Mouse (Mus musculus): ENCODE data around the gene Atp2c2.
A peak's percentile ranks its signal among the peaks of the same experiment; 100 is the strongest.

Atp2c2 gene

GRCm38 (mm10) chr8:119744604-119745003 is 44.8 kb downstream of the Atp2c2 start:
- DNase-seq: no peak

- no peak for DNase-seq
These were observed 55.7 kb downstream of the Atp2c2 start for GRCm38 (mm10) chr8:119755238-119756146.

- no peak for DNase-seq
These were observed 56.3 kb downstream of the Atp2c2 start for GRCm38 (mm10) chr8:119756147-119756461.

DNA sequence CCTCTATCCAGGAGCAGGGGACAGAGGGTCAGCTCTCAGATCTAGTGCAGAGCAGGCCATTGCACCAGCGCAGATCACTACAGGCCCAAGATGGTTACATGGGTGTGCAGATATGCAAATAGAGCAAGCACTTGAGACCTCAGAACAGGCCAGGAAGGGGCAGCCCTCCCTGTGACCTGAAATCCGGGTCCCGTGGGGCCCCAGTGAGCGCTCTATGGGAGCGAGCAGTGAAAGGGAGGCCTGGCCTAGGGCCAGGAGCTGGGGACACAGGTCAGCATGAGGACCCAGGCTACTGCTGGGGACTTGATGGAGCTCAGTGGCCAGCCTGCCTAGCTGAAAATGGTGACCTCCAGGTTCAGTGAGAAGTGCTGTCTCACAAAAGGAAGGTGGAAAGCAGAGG is 56.7 kb downstream of the Atp2c2 start:
- no peak for DNase-seq

GRCm38 (mm10) chr8:119761692-119762091 is 61.9 kb downstream of the Atp2c2 start:
- no peak for DNase-seq

- DNase-seq: no peak
These were observed 62.7 kb downstream of the Atp2c2 start for GRCm38 (mm10) chr8:119762226-119763220.

GRCm38 (mm10) chr8:119765311-119765710 is 65.5 kb downstream of the Atp2c2 start:
- no peak for DNase-seq

DNA sequence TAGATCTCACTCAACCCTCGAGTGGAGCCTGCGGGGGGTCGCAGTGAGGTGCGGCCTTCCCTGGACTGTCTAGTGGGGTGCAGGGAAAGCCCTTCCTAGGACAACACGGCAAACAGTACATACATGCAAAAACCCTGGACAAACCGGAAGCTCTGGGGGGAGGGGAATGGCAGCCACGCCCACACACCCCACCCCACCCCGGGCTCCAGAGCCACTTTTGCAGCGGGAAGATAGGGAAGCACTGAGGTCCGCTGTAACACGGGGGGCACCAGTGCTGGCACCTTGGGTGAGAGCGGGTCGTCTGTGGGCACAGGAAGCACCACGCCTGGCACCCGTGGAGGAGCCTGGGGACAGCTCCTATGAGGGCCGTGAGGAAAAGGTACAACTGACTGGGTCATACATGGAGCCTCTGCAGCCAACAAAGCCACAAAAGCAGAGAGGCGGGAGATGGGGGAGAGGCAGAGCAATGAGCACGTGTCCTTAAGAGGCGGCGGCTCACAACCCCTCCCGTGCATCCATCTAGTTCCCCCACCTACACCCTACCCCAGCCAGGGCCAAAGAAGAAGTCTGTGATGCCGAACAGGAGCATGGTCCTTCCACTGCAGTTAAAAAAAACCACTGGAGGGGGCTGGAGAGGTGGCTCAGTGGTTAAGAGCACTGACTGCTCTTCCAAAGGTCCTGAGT is 66.1 kb downstream of the Atp2c2 start:
- DNase-seq: no peak

- DNase-seq: no peak
These were observed 76.9 kb downstream of the Atp2c2 start for GRCm38 (mm10) chr8:119776668-119777245.

DNA sequence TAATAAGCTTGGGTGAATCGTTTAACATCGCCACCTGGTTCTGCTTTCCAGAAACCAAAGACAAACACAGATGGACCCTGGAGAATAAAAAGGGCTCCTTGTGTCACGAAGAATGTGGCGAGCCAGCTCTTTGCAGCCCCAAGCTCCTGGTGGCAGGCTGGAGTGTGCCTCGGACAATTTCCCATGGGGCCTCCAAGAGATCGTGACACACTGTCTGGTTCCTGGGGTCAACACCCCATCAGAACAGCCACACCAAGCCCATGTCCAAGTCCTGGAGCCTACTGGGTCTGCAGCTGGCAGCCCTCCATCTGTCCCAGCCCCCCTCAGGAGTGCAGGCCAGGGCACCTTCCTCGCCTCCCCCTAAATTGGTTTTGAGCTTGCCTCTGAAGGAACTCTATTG is 78.0 kb downstream of the Atp2c2 start:
- DNase-seq: no peak

- DNase-seq: peak; percentile 99
These were observed 78.5 kb downstream of the Atp2c2 start, which contains the start of gene Tldc1 for GRCm38 (mm10) chr8:119778263-119778662. Gene Tldc1 (minus strand): TSS chr8:119778416.

DNA sequence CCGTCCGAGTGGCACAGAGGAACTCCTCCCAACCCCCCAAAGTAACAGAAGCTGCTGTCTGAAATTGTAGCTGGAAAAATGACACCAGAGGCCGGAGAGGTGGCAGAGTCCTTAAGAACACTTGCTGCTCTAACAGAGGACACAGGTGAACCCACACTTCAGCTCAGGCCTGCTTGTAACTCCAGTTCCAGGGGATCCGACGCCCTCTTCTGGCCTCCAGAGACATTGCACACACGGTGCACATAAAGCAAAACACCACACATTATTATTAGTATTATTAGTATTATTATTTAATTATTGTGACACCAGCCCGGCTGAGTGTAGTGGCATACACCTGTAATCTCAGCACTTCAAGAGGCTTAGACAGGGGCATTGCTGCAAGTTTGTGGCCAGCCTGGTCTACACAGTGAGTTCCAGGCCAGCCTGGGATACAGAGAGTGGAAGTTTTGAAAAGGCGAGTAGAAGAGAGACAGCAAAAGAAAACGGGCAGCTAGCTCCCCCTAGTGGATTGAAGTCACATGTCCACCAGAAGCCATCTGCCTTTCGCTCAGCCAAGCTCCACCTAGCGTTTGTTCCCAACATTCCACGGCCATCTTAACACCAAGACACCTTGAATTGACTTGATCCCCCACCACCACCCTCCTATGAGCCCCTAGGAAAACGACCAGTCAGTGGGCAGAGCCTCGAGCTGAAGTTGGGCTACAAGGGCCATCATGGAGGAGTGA is 79.4 kb downstream of the Atp2c2 start:
- DNase-seq: peak; percentile 76

DNA sequence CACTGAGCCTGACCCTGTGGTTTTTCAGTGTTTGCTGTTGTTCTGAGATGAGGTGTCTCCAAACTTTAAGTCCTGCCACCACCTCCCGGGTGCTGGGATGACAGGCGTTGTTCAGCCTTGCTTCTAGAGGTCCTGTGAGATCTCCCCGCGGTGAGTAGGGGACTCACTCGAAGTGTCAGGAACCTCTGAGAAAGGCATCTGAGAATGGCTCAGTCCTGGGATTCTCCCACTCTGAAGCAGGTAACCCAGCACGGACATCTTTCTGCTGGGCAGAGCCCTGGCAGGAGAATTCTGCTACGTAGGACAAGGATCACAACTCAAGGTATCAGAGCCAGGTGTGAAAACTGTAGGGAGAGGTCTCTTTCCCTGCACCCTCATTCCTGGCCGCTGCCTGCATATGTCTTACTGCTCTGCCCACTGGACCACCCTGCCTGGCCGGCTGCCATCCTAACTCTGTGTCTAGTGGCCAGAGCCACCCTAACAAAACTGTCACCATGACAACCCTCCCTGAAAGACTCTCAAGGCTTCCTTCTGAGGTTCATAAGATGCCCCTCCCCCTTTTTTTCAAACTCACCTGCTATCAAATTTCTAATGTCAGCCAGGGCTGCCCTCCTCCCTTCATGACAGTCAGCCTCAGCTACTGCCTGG is 80.7 kb downstream of the Atp2c2 start:
- no peak for DNase-seq

GRCm38 (mm10) chr8:119781086-119781840 is 81.5 kb downstream of the Atp2c2 start:
- DNase-seq: no peak

DNA sequence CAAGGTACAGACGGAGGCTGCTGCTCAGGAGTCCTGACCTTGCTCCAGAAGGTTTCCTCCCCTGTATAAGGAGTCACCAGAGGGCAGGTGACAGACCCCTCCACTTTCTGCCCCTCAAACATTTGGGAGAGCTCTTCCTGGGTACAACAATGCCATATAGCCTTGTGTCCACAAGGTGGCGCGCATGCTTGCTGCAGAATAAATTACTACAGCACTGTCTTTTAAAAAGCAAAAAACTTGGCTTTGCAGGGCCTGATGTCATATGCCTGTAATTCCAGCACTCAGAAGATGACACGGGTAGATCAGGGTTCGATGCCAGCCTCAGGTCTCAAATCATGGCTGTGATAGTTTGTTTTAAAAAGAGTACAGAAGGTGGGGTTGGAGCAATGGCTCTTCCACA is 82.9 kb downstream of the Atp2c2 start:
- peak; percentile 67 for DNase-seq

DNA sequence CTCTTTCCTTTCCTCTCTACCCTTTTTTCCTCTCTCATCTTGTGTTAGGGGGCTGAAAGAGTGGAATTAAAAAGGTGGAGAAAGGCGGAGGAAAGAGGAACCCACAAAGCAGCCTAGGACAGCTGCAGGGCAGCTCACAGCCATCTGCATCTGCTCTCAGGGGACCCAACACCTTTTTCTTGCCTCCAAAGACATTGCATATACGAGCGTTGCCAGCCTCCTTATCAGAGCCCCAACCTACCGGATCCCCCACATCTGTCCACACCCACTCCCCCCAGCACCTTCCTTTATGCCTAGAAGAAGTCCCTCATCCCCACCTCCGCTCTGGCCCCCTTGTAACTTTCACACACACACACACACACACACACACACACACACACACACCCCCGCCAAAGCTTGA is 83.8 kb downstream of the Atp2c2 start:
- no peak for DNase-seq

DNA sequence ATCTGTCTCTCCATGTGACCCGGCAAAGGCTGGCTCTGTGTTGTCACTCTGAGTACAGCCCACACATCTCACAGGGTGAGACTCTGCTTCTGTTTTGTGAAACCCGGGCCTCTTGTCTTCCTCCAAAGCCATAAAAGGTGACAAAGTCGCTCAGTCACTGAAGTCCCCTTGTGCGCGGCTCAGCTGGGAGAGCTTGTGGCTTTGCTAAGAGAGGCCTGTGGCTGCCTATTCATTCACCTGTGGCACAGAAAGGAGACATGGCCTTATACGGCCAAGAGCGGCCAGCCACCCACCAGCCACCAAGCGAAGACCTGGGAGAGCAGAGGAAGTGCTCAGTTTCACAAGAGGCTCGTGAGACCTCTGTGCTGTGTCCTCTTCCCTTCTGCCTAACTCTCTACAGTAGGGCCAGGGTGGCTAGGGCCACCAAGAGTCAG is 84.3 kb downstream of the Atp2c2 start:
- no peak for DNase-seq

GRCm38 (mm10) chr8:119784676-119785075 is 84.9 kb downstream of the Atp2c2 start:
- DNase-seq: no peak

GRCm38 (mm10) chr8:119785764-119786405 is 86.1 kb downstream of the Atp2c2 start:
- DNase-seq: no peak

DNA sequence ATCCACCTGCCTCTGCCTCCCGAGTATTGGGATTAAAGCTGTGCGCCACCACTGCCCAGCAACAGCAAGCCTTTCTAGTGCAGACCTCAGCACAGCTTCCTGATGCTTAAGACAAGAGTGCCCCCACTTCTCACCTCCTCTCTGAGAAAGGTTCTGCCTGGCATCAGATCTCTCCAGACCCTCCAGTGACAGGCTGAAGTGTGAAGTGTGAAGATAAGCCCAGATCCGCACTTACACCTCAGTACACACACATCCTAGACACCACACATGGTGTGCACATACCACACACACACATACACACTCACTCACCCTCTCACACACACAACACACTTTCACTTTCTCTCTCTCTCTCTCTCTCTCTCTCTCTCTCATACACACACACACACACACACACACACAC is 87.1 kb downstream of the Atp2c2 start:
- no peak for DNase-seq

Data from right cerebral cortex, postnatal 25 days (tissue).